Mouse (Mus musculus) heart, postnatal 25 days (tissue): ENCODE measurements around the gene Mlc1. TPM values are rescaled to one million over a fixed set of nuclear protein-coding genes. Genes with fewer than 3 reads are reported as not detected.

Experiments
- DNase-seq: peaks from one replicate; pipeline ENCODE4 v3.0.0; 2022; ENCODE audit warnings: low spot score
- intact Hi-C: fragments of 180-260 bp; cut with DNase I; formaldehyde crosslinking; loops from one replicate; pipeline ENCODE4 v1.15.1; 2025
- total RNA-seq, 2 experiments: library from RNA; stranded (reverse); gene quantifications; 2 replicates each; pipeline ENCODE4 v1.2.3; 2021

Mlc1 gene
- total RNA-seq, 2 experiments from 2014 or later, result not detected

GRCm38 (mm10) chr15:88943896-88944551 lies 34.8 kb downstream of the Mlc1 start:
- DNase-seq, result no peak

GRCm38 (mm10) chr15:88942783-88943182 lies 36.0 kb downstream of the Mlc1 start:
- no peak for DNase-seq
- intact Hi-C loops, result no loop called here

More at GRCm38 (mm10) chr15:88943896-88944551, 34.8 kb downstream of the Mlc1 start:
- intact Hi-C loops, result no loop called here

GRCm38 (mm10) chr15:88937291-88937650 lies 41.5 kb downstream of the Mlc1 start:
- intact Hi-C loops, result loop anchor here (10.0 kb wide), 1 partner anchor 268 kb away; no protein-coding TSS in a partner anchor
- DNase-seq, result no peak

- intact Hi-C loops, result loop anchor here (10.0 kb wide), 1 partner anchor 268 kb away; no protein-coding TSS in a partner anchor
- DNase-seq, result no peak
Measured at GRCm38 (mm10) chr15:88936619-88937290, 42.1 kb downstream of the Mlc1 start.

GRCm38 (mm10) chr15:88934141-88934540 lies 44.7 kb downstream of the Mlc1 start:
- DNase-seq, result no peak
- intact Hi-C loops, result loop anchor here (10.0 kb wide), 1 partner anchor 271 kb away; no protein-coding TSS in a partner anchor

- intact Hi-C loops, result loop anchor here (10.0 kb wide), 1 partner anchor 272 kb away; no protein-coding TSS in a partner anchor
- no peak for DNase-seq
Measured at GRCm38 (mm10) chr15:88932667-88933066, 46.1 kb downstream of the Mlc1 start.

GRCm38 (mm10) chr15:88921992-88922310 lies 56.9 kb downstream of the Mlc1 start:
- peak; percentile 39 for DNase-seq
- intact Hi-C loops, result loop anchor here (1.0 kb wide), 2 partner anchors 44 to 94 kb away; no protein-coding TSS in a partner anchor

- intact Hi-C loops, result loop anchor here (1.0 kb wide), 2 partner anchors 43 to 93 kb away; no protein-coding TSS in a partner anchor
- peak; percentile 25 for DNase-seq
Measured at GRCm38 (mm10) chr15:88921131-88921991, 57.4 kb downstream of the Mlc1 start.

GRCm38 (mm10) chr15:88920065-88920464 lies 58.7 kb downstream of the Mlc1 start:
- DNase-seq, result no peak
- intact Hi-C loops, result no loop called here

GRCm38 (mm10) chr15:88919328-88919727 lies 59.5 kb downstream of the Mlc1 start:
- no peak for DNase-seq
- intact Hi-C loops, result no loop called here

GRCm38 (mm10) chr15:88917126-88917525 lies 61.7 kb downstream of the Mlc1 start:
- no peak for DNase-seq
- intact Hi-C loops, result no loop called here

GRCm38 (mm10) chr15:88916366-88916765 lies 62.4 kb downstream of the Mlc1 start:
- intact Hi-C loops, result no loop called here
- no peak for DNase-seq

- intact Hi-C loops, result no loop called here
- DNase-seq, result no peak
Measured at GRCm38 (mm10) chr15:88915046-88915445, 63.8 kb downstream of the Mlc1 start.

- no peak for DNase-seq
- intact Hi-C loops, result no loop called here
Measured at GRCm38 (mm10) chr15:88906347-88906746, 72.5 kb downstream of the Mlc1 start.

Other genes starting within 250 kb of the Mlc1 start
- 10 to 100 TPM; 29.3 to 31.9 TPM for gene Brd1, start 244.8 kb downstream of the Mlc1 start, total RNA-seq
- 1 to 10 TPM; 8.1 to 8.8 TPM for gene Zbed4, start 227.3 kb downstream of the Mlc1 start, total RNA-seq
- gene Alg12, start 159.7 kb downstream of the Mlc1 start, total RNA-seq, result 10 to 100 TPM; 10.7 TPM
- gene Creld2, start 159.4 kb downstream of the Mlc1 start, total RNA-seq, result 10 to 100 TPM; 24.7 to 27.3 TPM
- 10 to 100 TPM; 86.8 to 98.2 TPM for gene Pim3, start 116.8 kb downstream of the Mlc1 start, total RNA-seq
- gene Ttll8, start 24.6 kb downstream of the Mlc1 start, total RNA-seq, result not detected
- 10 to 100 TPM; 76.7 to 85.6 TPM for gene Mov10l1, start 3.9 kb upstream of the Mlc1 start, total RNA-seq
- 1 to 10 TPM; 1.4 to 1.6 TPM for gene Panx2, start 80.7 kb upstream of the Mlc1 start, total RNA-seq
- gene Trabd, start 96.1 kb upstream of the Mlc1 start, total RNA-seq, result 10 to 100 TPM; 44.2 to 45.5 TPM
- 10 to 100 TPM; 15.1 to 15.2 TPM for gene Selenoo, start 110.1 kb upstream of the Mlc1 start, total RNA-seq
- 1 to 10 TPM; 8.8 to 9.4 TPM for gene Tubgcp6, start 144.1 kb upstream of the Mlc1 start, total RNA-seq
- gene Hdac10, start 149.7 kb upstream of the Mlc1 start, total RNA-seq, result 1 to 10 TPM; 7.4 to 8.3 TPM
- gene Mapk12, start 161.7 kb upstream of the Mlc1 start, total RNA-seq, result 10 to 100 TPM; 20.1 to 22.3 TPM
- gene Mapk11, start 170.6 kb upstream of the Mlc1 start, total RNA-seq, result 1 to 10 TPM; 1.4 to 2.1 TPM
- gene Plxnb2, start 201.8 kb upstream of the Mlc1 start, total RNA-seq, result 10 to 100 TPM; 81.5 to 86.1 TPM
- gene Dennd6b, start 217.5 kb upstream of the Mlc1 start, total RNA-seq, result 1 to 10 TPM; 8.4 to 8.7 TPM
- gene Ppp6r2, start 232.5 kb upstream of the Mlc1 start, total RNA-seq, result 10 to 100 TPM; 63.4 to 65.0 TPM